Mouse (Mus musculus) MEL (cell line): ENCODE measurements around the gene Eif4e3. TPM values are rescaled to one million over a fixed set of nuclear protein-coding genes. Genes with fewer than 3 reads are reported as not detected.

Source experiments
- DNase-seq: peaks from one replicate; pipeline ENCODE4 v3.0.0; 2011; ENCODE audit warnings: low read depth, low spot score
- H3K27ac ChIP-seq: 2 replicates; pipeline ENCODE4 v1.5.1; 2012; ENCODE audit warnings: low read depth, mild to moderate bottlenecking, control low read depth, low read length, moderate library complexity; ENCODE audit not compliant: control insufficient read depth
- H3K27me3 ChIP-seq, 2 experiments: fragments of 150-350 bp in 1 of 2; sonication (generic) in 1 of 2; 2 replicates each; pipeline ENCODE4 v1.6.1; 2012; ENCODE audit warnings: low read length in 2 of 2, mild to moderate bottlenecking in 2 of 2, improper control_type of control experiment in 1 of 2, moderate library complexity in 1 of 2; ENCODE audit not compliant: insufficient read depth in 2 of 2, control insufficient read depth in 1 of 2
- H3K36me3 ChIP-seq, 2 experiments: 2 replicates each; pipeline ENCODE4 v1.6.1; 2012 to 2014; ENCODE audit warnings: low read length in 2 of 2, improper control_type of control experiment in 1 of 2, inconsistent platforms in 1 of 2, mild to moderate bottlenecking in 1 of 2; ENCODE audit not compliant: insufficient read depth in 2 of 2, control insufficient read depth in 1 of 2
- H3K4me1 ChIP-seq, 2 experiments: fragments of 150-350 bp in 1 of 2; sonication (generic) in 1 of 2; 2 replicates each; pipeline ENCODE4 v1.6.1; 2012; ENCODE audit warnings: low read length in 2 of 2, improper control_type of control experiment in 1 of 2, mild to moderate bottlenecking in 1 of 2; ENCODE audit not compliant: insufficient read depth in 2 of 2, control insufficient read depth in 1 of 2
- H3K4me3 ChIP-seq, 2 experiments: fragments of 150-350 bp in 1 of 2; sonication (generic) in 1 of 2; 2 replicates each; pipeline ENCODE4 v1.5.1; 2012; ENCODE audit warnings: low read depth in 2 of 2, low read length in 2 of 2, mild to moderate bottlenecking in 2 of 2, moderate library complexity in 2 of 2, control low read depth in 1 of 2, improper control_type of control experiment in 1 of 2; ENCODE audit not compliant: control insufficient read depth in 1 of 2, insufficient read depth in 1 of 2
- H3K79me2 ChIP-seq: 2 replicates; pipeline ENCODE4 v1.6.1; 2012; ENCODE audit warnings: mild to moderate bottlenecking, low read length, moderate library complexity; ENCODE audit not compliant: control insufficient read depth, poor library complexity, insufficient read depth
- H3K9ac ChIP-seq: 2 replicates; pipeline ENCODE4 v1.6.1; 2012; ENCODE audit warnings: low read depth, mild to moderate bottlenecking, control low read depth, low read length, moderate library complexity; ENCODE audit not compliant: control insufficient read depth, poor library complexity, severe bottlenecking
- H3K9me3 ChIP-seq: fragments of 150-350 bp; sonication (generic); replicated peaks from 2 replicates; pipeline ENCODE4 v1.6.1; 2012; ENCODE audit warnings: mild to moderate bottlenecking, low read length, improper control_type of control experiment, moderate library complexity; ENCODE audit not compliant: insufficient read depth
- BHLHE40 ChIP-seq: IDR thresholded peaks from 2 replicates; pipeline ENCODE4 v1.6.1; 2012; ENCODE audit warnings: low read depth, mild to moderate bottlenecking, inconsistent platforms, low read length, improper control_type of control experiment, borderline replicate concordance
- CHD1 ChIP-seq: IDR thresholded peaks from 2 replicates; pipeline ENCODE4 v1.6.1; 2012; ENCODE audit warnings: low read depth, mild to moderate bottlenecking, inconsistent platforms, low read length, improper control_type of control experiment
- CHD2 ChIP-seq: IDR thresholded peaks from 2 replicates; pipeline ENCODE4 v1.6.1; 2011; ENCODE audit warnings: low read length, improper control_type of control experiment
- CTCF ChIP-seq, 3 experiments: IDR thresholded peaks in 2 of 3; conservative IDR thresholded peaks in 1 of 3; 2 replicates each; pipeline ENCODE4 v1.5.1; 2011 to 2012; ENCODE audit warnings: low read length in 3 of 3, low read depth in 2 of 3, mild to moderate bottlenecking in 2 of 3, improper control_type of control experiment in 1 of 3, inconsistent platforms in 1 of 3, mixed read lengths in 1 of 3, moderate library complexity in 1 of 3; ENCODE audit not compliant: control insufficient read depth in 1 of 3, insufficient read depth in 1 of 3, poor library complexity in 1 of 3, severe bottlenecking in 1 of 3
- E2F4 ChIP-seq: IDR thresholded peaks from 2 replicates; pipeline ENCODE4 v1.6.1; 2011; ENCODE audit warnings: low read depth, low read length, improper control_type of control experiment, borderline replicate concordance
- ELF1 ChIP-seq: IDR thresholded peaks from 2 replicates; pipeline ENCODE4 v1.6.1; 2014; ENCODE audit warnings: low read depth, mild to moderate bottlenecking, inconsistent platforms, low read length, improper control_type of control experiment, moderate library complexity
- EP300 ChIP-seq, 2 experiments: IDR thresholded peaks; 2 replicates each; pipeline ENCODE4 v1.6.1; 2011; ENCODE audit warnings: improper control_type of control experiment in 2 of 2, low read length in 2 of 2, low read depth in 1 of 2, mild to moderate bottlenecking in 1 of 2
- ETS1 ChIP-seq: IDR thresholded peaks from 2 replicates; pipeline ENCODE4 v1.6.1; 2012; ENCODE audit warnings: low read depth, mild to moderate bottlenecking, inconsistent platforms, low read length, improper control_type of control experiment, moderate library complexity
- HCFC1 ChIP-seq: IDR thresholded peaks from 2 replicates; pipeline ENCODE4 v1.6.1; 2012; ENCODE audit warnings: low read depth, mild to moderate bottlenecking, inconsistent platforms, low read length, improper control_type of control experiment, moderate library complexity
- KAT2A ChIP-seq: conservative IDR thresholded peaks from 2 replicates; pipeline ENCODE4 v1.6.1; 2012; ENCODE audit warnings: low read depth, low read length, improper control_type of control experiment, inconsistent platforms
- MAFK ChIP-seq: IDR thresholded peaks from 2 replicates; pipeline ENCODE4 v1.6.1; 2011; ENCODE audit warnings: low read depth, mild to moderate bottlenecking, low read length, improper control_type of control experiment, borderline replicate concordance
- MAX ChIP-seq: IDR thresholded peaks from 2 replicates; pipeline ENCODE4 v1.6.1; 2011; ENCODE audit warnings: low read length, improper control_type of control experiment
- MAZ ChIP-seq: IDR thresholded peaks from 2 replicates; pipeline ENCODE4 v1.6.1; 2012; ENCODE audit warnings: low read depth, mild to moderate bottlenecking, inconsistent platforms, low read length, improper control_type of control experiment
- MEF2A ChIP-seq: IDR thresholded peaks from 2 replicates; pipeline ENCODE4 v1.6.1; 2014; ENCODE audit warnings: low read depth, mild to moderate bottlenecking, inconsistent platforms, low read length, improper control_type of control experiment; ENCODE audit not compliant: poor library complexity, insufficient replicate concordance, severe bottlenecking; ENCODE audit errors: extremely low read depth
- MYB ChIP-seq: IDR thresholded peaks from 2 replicates; pipeline ENCODE4 v1.6.1; 2011; ENCODE audit warnings: mild to moderate bottlenecking, low read depth, low read length, improper control_type of control experiment
- MYC ChIP-seq: IDR thresholded peaks from 2 replicates; pipeline ENCODE4 v1.6.1; 2011; ENCODE audit warnings: low read depth, mild to moderate bottlenecking, low read length, improper control_type of control experiment, moderate library complexity
- POLR2A ChIP-seq, 2 experiments: IDR thresholded peaks; 2 replicates each; pipeline ENCODE4 v1.6.1; 2011 to 2012; ENCODE audit warnings: low read length in 2 of 2, mild to moderate bottlenecking in 2 of 2, control low read depth in 1 of 2, improper control_type of control experiment in 1 of 2, low read depth in 1 of 2, moderate library complexity in 1 of 2; ENCODE audit not compliant: control insufficient read depth in 1 of 2, insufficient read depth in 1 of 2, poor library complexity in 1 of 2
- POLR2AphosphoS5 ChIP-seq: IDR thresholded peaks from 2 replicates; pipeline ENCODE4 v1.6.1; 2012; ENCODE audit warnings: low read depth, borderline replicate concordance, mild to moderate bottlenecking, inconsistent platforms, low read length, moderate library complexity, mixed read lengths
- RAD21 ChIP-seq: IDR thresholded peaks from 2 replicates; pipeline ENCODE4 v1.6.1; 2011; ENCODE audit warnings: mild to moderate bottlenecking, low read depth, low read length, improper control_type of control experiment
- RCOR1 ChIP-seq: IDR thresholded peaks from 2 replicates; pipeline ENCODE4 v1.6.1; 2012; ENCODE audit warnings: low read depth, mild to moderate bottlenecking, inconsistent platforms, low read length, improper control_type of control experiment
- SMC3 ChIP-seq: IDR thresholded peaks from 2 replicates; pipeline ENCODE4 v1.6.1; 2011; ENCODE audit warnings: low read depth, low read length, improper control_type of control experiment
- TAL1 ChIP-seq: IDR thresholded peaks from 2 replicates; pipeline ENCODE4 v1.6.1; 2012; ENCODE audit warnings: mild to moderate bottlenecking, inconsistent platforms, low read length, moderate library complexity, mixed read lengths
- TBP ChIP-seq: IDR thresholded peaks from 2 replicates; pipeline ENCODE4 v1.8.0; 2011; ENCODE audit warnings: low read depth, low read length, improper control_type of control experiment
- UBTF ChIP-seq: IDR thresholded peaks from 2 replicates; pipeline ENCODE4 v1.6.1; 2012; ENCODE audit warnings: low read depth, mild to moderate bottlenecking, inconsistent platforms, low read length, improper control_type of control experiment, moderate library complexity, borderline replicate concordance; ENCODE audit not compliant: insufficient read depth
- USF1 ChIP-seq: IDR thresholded peaks from 2 replicates; pipeline ENCODE4 v1.6.1; 2014; ENCODE audit warnings: low read depth, mild to moderate bottlenecking, inconsistent platforms, low read length, improper control_type of control experiment, moderate library complexity
- ZC3H11A ChIP-seq: IDR thresholded peaks from 2 replicates; pipeline ENCODE4 v1.6.1; 2012; ENCODE audit warnings: low read depth, mild to moderate bottlenecking, inconsistent platforms, low read length, improper control_type of control experiment
- ZKSCAN1 ChIP-seq: IDR thresholded peaks from 2 replicates; pipeline ENCODE4 v1.6.1; 2012; ENCODE audit warnings: low read depth, mild to moderate bottlenecking, inconsistent platforms, low read length, improper control_type of control experiment, moderate library complexity
- polyA plus RNA-seq, 2 experiments: library from polyadenylated mRNA; stranded (reverse) in 1 of 2; unstranded in 1 of 2; fragments of >175 nt in 1 of 2; fragments of >200 nt in 1 of 2; gene quantifications; 2 replicates each; pipeline versions ENCODE4 v1.2.1 to v1.2.4; 2012; ENCODE audit warnings: low replicate concordance in 2 of 2, low read depth in 1 of 2; ENCODE audit not compliant: insufficient read length in 2 of 2, insufficient read depth in 1 of 2, missing spikeins in 1 of 2
- total RNA-seq: library from RNA; depleted of rRNA; stranded (reverse); fragments of 300-350 nt; gene quantifications from 2 replicates; pipeline ENCODE4 v1.2.3, GENCODE M21; 2012

The Eif4e3 gene
- total and polyA plus RNA-seq, 3 experiments = not detected

- peaks cover 0 to 4% of the 10 kb centered on the region in 2 experiments; a peak in 3 of 4 replicates for H3K27me3 ChIP-seq
- H3K36me3 ChIP-seq = no peaks in the 10 kb centered on the region
- no peaks in the 10 kb centered on the region for H3K4me1 ChIP-seq
- H3K9me3 ChIP-seq = no peaks in the 10 kb centered on the region
- DNase-seq = no peak
- H3K4me3 ChIP-seq = no peak overlapping the region
- H3K9ac ChIP-seq = no peak overlapping the region
- no peaks in the 10 kb centered on the region for H3K79me2 ChIP-seq
- no peak overlapping the region for H3K27ac ChIP-seq
- TF ChIP-seq TAL1 (no peak), EP300 (IDR thresholded peaks at IDR 0.05; ENCODE audit: low read depth in 1 of 2, low read length in 2 of 2) (no peak), MAX (no peak), KAT2A (no peak), RCOR1 (no peak), ZKSCAN1 (no peak), ELF1 (no peak), RAD21 (no peak), TBP (no peak), CTCF (IDR thresholded peaks at IDR 0.05 in 2 of 3, conservative IDR thresholded peaks at IDR 0.05 in 1 of 3; ENCODE audit: control insufficient read depth in 1 of 3, insufficient read depth in 1 of 3, low read depth in 2 of 3, low read length in 3 of 3, poor library complexity in 1 of 3, severe bottlenecking in 1 of 3) (no peak), ZC3H11A (no peak), MYC (no peak), MYB (no peak), BHLHE40 (no peak), MAZ (no peak), POLR2AphosphoS5 (no peak)
These were observed 47.1 kb downstream of the Eif4e3 start for GRCm38 (mm10) chr6:99619466-99619865.

- no peak for DNase-seq
- H3K4me1 ChIP-seq = no peaks in the 10 kb centered on the region
- no peak overlapping the region for H3K27ac ChIP-seq
- TF ChIP-seq ZC3H11A (no peak), MAFK (no peak), TAL1 (no peak), ETS1 (no peak), POLR2AphosphoS5 (no peak), E2F4 (no peak), SMC3 (no peak), BHLHE40 (no peak), USF1 (no peak), CHD2 (no peak), KAT2A (no peak), UBTF (no peak), CHD1 (no peak), MEF2A (no peak), MYB (no peak), MYC (no peak), HCFC1 (no peak), CTCF (IDR thresholded peaks at IDR 0.05 in 2 of 3, conservative IDR thresholded peaks at IDR 0.05 in 1 of 3; ENCODE audit: control insufficient read depth in 1 of 3, insufficient read depth in 1 of 3, low read depth in 2 of 3, low read length in 3 of 3, poor library complexity in 1 of 3, severe bottlenecking in 1 of 3) (no peak), ZKSCAN1 (no peak), POLR2A (IDR thresholded peaks at IDR 0.05; ENCODE audit: control insufficient read depth in 1 of 2, insufficient read depth in 1 of 2, low read depth in 1 of 2, low read length in 2 of 2, poor library complexity in 1 of 2) (no peak)
- TF ChIP-seq, all 39 proteins: peak for 0
- H3K27me3 ChIP-seq = peaks cover 0 to 4% of the 10 kb centered on the region in 2 experiments; a peak in 3 of 4 replicates
- no peak overlapping the region for H3K4me3 ChIP-seq
- no peaks in the 10 kb centered on the region for H3K36me3 ChIP-seq
- H3K9me3 ChIP-seq = no peaks in the 10 kb centered on the region
- no peaks in the 10 kb centered on the region for H3K79me2 ChIP-seq
- H3K9ac ChIP-seq = no peak overlapping the region
These were observed 48.7 kb downstream of the Eif4e3 start for GRCm38 (mm10) chr6:99617867-99618266.
